Mouse (Mus musculus): Measurements from ENCODE around the gene Ndrg4.

Gene Ndrg4

GRCm38 (mm10) chr8:95678024-95678611, 1.3 kb downstream of the Ndrg4 start:
- DNase-seq (ENCODE audit: extremely low read depth, low read depth), result no peak

DNA sequence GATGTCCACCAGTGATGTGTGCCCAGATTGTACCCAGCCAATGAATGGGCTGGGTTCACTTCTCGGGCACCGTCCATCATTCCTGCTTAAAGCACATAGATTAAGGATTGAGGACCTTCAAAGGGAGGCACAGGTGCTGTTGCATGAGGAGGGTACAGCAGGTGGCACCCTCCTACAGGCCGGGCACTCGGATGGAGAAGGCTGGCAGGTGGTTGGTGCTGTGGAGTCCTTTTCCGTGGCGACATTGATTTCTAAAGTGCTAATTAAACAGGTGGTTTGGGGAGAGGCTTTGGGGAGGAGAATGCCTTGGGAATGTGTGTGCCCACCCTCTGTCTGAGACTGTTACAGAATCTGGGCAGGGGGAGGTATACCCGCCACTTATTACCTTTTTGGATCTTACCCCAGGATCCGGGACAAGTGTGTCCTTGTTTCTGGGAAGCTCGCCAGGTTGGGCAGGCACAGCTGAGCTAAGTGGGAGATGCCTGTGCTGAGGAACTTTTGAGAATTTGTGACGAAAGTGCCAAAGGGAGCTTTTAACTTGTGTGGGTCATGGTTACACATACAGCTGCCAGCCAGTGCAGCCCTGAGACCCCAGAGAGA, 11.4 kb downstream of the Ndrg4 start:
- DNase-seq (ENCODE audit: extremely low read depth, low read depth), result no peak

- DNase-seq (ENCODE audit: extremely low read depth, low read depth), result no peak
These were observed 14.3 kb downstream of the Ndrg4 start for GRCm38 (mm10) chr8:95690929-95691541.

- no peak for DNase-seq (ENCODE audit: extremely low read depth, low read depth)
These were observed 17.9 kb downstream of the Ndrg4 start for GRCm38 (mm10) chr8:95694631-95695030.

GRCm38 (mm10) chr8:95696661-95697060, 19.9 kb downstream of the Ndrg4 start:
- no peak for DNase-seq (ENCODE audit: extremely low read depth, low read depth)

DNA sequence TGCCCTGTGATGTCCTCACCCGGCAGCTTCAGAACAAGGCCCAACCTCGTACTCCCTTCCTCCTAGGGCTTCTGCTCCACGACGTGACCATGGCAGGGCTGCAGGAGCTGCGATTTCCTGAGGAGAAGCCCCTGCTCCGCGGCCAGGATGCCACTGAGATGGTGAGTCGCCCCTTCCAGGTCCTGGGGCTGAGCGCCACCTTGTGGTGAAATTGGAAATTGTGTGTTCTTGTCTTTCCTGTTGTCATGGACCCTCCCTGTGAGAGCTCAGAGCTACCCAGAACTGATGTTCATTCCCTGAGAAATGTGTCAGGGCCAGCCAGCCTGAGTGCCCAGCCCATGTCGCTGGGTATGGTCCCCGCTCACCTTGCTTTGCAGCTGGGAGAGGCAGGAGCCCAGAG, 20.3 kb downstream of the Ndrg4 start:
- peak; percentile 43 for DNase-seq (ENCODE audit: extremely low read depth, low read depth)

GRCm38 (mm10) chr8:95698179-95698578, 21.4 kb downstream of the Ndrg4 start:
- DNase-seq (ENCODE audit: extremely low read depth, low read depth), result no peak

DNA sequence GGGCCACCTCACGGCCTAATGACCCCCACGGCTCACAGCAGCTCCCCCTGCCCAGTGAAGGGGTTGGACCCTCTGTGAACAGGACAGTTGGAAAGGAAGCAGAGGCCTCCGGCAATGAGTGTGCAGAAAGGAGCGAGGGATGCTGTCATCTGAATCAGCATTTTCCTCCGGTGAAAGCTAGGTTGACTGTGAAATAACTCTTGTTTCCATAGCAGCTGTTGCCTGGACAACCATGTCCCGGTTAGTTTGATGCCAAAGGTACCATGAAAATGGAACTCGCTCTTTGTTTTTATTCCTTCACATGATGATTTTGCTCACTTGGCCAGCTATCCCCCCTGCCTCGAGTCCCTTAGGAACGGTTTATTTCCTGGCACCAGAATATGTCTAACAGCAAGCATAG, 23.5 kb downstream of the Ndrg4 start:
- no peak for DNase-seq (ENCODE audit: extremely low read depth, low read depth)

GRCm38 (mm10) chr8:95701809-95702208, 25.0 kb downstream of the Ndrg4 start:
- no peak for DNase-seq (ENCODE audit: extremely low read depth, low read depth)

- DNase-seq (ENCODE audit: extremely low read depth, low read depth), result peak; percentile 66
These were observed 26.0 kb downstream of the Ndrg4 start for GRCm38 (mm10) chr8:95702480-95703446.

DNA sequence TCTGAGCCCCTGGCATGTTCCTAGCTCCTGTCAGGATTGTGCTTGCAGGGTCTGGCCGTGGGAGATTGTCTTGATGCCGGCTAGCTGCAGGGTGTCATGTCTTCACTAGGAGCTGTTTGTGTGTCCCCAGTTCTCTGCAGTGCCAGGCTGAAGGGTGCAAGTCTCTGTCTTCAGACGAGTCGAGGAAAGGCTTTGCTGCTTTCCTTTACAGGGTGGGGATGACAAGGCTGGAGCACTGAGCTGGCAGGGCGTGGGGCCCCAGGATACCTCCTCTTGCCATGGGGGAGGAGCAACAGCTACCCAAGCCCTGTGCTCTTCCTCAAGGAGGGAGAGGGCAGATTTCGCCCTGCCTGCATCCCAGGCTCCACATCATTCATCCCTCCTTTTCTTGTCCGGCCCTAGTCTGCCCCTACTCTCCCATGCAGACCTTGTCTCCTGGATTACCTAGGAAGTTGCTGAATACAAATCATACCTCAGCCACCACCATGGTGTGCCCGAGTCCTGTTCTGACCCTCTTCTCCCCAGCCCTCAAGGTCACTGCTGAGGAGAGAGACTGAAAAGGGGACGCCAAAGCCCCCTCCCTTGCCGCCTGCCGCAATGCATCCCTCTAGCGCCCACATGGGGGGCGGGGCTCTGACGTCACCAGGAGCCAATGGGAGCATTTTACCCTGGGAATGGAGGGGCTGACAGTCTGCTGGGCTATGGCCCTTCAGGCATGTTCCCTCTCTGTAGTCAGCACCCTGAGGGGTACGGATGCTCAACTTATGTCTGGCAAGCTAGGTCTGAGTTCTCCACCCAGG, 26.9 kb downstream of the Ndrg4 start:
- DNase-seq (ENCODE audit: extremely low read depth, low read depth), result no peak

GRCm38 (mm10) chr8:95704538-95704937, 27.8 kb downstream of the Ndrg4 start:
- no peak for DNase-seq (ENCODE audit: extremely low read depth, low read depth)

DNA sequence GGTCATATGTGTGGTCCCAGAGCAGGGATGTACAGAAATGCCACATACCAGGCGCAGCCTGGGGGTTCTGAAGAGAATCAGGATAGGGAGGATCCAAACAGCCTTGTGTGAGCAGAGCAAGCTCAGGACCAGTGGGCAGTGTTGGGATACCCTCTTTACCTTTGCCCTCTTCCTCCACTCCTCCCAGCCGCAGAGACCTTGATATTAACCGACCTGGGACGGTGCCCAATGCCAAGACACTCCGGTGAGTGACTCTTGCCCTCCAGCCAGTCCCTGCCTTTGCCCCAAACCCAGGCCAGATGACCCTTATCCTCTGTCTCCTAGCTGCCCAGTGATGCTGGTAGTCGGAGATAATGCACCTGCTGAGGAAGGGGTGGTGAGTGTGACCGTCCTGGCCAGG, 32.8 kb downstream of the Ndrg4 start:
- DNase-seq (ENCODE audit: extremely low read depth, low read depth), result no peak

DNA sequence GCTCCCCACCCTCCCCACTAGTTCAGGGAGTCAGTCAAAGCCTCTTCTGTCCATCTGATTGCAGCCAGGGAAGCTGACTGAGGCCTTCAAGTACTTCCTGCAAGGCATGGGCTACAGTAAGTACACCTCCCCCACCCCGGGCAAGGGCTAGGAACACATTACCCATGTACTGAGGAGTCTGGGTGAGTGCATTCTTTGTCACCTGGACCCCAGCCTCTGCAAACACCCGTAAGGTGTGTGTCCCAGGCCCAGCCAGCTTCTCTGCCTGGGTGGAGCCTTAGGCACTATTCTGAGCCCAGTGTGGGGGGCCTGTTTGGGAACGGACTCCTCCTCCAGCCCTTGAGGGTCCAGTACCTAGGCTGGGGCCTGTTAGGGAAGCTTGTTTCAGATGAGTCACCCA, 34.2 kb downstream of the Ndrg4 start:
- no peak for DNase-seq (ENCODE audit: extremely low read depth, low read depth)

GRCm38 (mm10) chr8:95712395-95712794, 35.6 kb downstream of the Ndrg4 start:
- DNase-seq (ENCODE audit: extremely low read depth, low read depth), result no peak

GRCm38 (mm10) chr8:95713100-95714010, 36.6 kb downstream of the Ndrg4 start:
- peak; percentile 55 for DNase-seq (ENCODE audit: extremely low read depth, low read depth)

- DNase-seq (ENCODE audit: extremely low read depth, low read depth), result no peak
These were observed 37.6 kb downstream of the Ndrg4 start for GRCm38 (mm10) chr8:95714367-95714766.

GRCm38 (mm10) chr8:95714837-95715413, 38.1 kb downstream of the Ndrg4 start:
- DNase-seq (ENCODE audit: extremely low read depth, low read depth), result no peak

GRCm38 (mm10) chr8:95715676-95716531, 39.1 kb downstream of the Ndrg4 start, which contains the start of gene Setd6:
Setd6 (plus strand) TSS chr8:95715881.
- peak; percentile 73 for DNase-seq (ENCODE audit: extremely low read depth, low read depth)
